Mouse (Mus musculus) midbrain, embryonic 11.5 days (tissue): ENCODE measurements around the gene Cbfb. TPM values are rescaled to one million over a fixed set of nuclear protein-coding genes. Genes with fewer than 3 reads are reported as not detected.
A peak's percentile ranks its signal among the peaks of the same experiment; 100 is the strongest.

Source experiments
- ATAC-seq: fragments of 200-750 bp; cut with Nextera tagmentation; 2 replicates; pipeline ENCODE4 v1.8.0; 2017; ENCODE audit warnings: moderate TSS enrichment, moderate library complexity; ENCODE audit not compliant: low FRiP score
- DNase-seq: peaks from one replicate; pipeline ENCODE4 v3.0.0; 2015; ENCODE audit warnings: low spot score; ENCODE audit errors: missing footprints
- H3K27ac ChIP-seq: fragments of 300-500 bp; sonication (generic); 2 replicates; pipeline ENCODE4 v1.5.1; 2014; ENCODE audit warnings: low read depth, low read length
- H3K27me3 ChIP-seq: fragments of 300-500 bp; sonication (generic); 2 replicates; pipeline ENCODE4 v1.6.1; 2014; ENCODE audit warnings: mild to moderate bottlenecking, low read length, moderate library complexity, mixed read lengths; ENCODE audit not compliant: control insufficient read depth, insufficient read depth
- H3K36me3 ChIP-seq: fragments of 300-500 bp; sonication (generic); 2 replicates; pipeline ENCODE4 v1.6.1; 2014; ENCODE audit warnings: mild to moderate bottlenecking, low read length, moderate library complexity, mixed read lengths; ENCODE audit not compliant: control insufficient read depth, insufficient read depth
- H3K4me1 ChIP-seq: fragments of 300-500 bp; sonication (generic); 2 replicates; pipeline ENCODE4 v1.6.1; 2014; ENCODE audit warnings: low read length; ENCODE audit not compliant: control insufficient read depth, insufficient read depth
- H3K4me2 ChIP-seq: fragments of 300-500 bp; sonication (generic); 2 replicates; pipeline ENCODE4 v1.6.1; 2014; ENCODE audit warnings: mild to moderate bottlenecking, moderate library complexity
- H3K4me3 ChIP-seq: fragments of 300-500 bp; sonication (generic); 2 replicates; pipeline ENCODE4 v1.5.1; 2014; ENCODE audit warnings: low read depth, low read length
- H3K9ac ChIP-seq: fragments of 300-500 bp; sonication (generic); 2 replicates; pipeline ENCODE4 v1.6.1; 2014; ENCODE audit warnings: low read length
- H3K9me3 ChIP-seq: fragments of 300-500 bp; sonication (generic); 2 replicates; pipeline ENCODE4 v1.6.1; 2016; ENCODE audit warnings: low read length; ENCODE audit not compliant: control insufficient read depth
- WGBS: fragments of 180-500 bp; shearing (Covaris S2); extraction: QIAGEN DNeasy Blood & Tissue Kit; methylation state at CpG from one replicate; pipeline ENCODE4 v1.1.7; 2014; 5-methylcytosine and 5-hydroxymethylcytosine counted together
- polyA plus RNA-seq: library from polyadenylated mRNA; unstranded; fragments of >200 nt; fragmentation: Nextera tagmentation; extraction: Ambion mirVana; gene quantifications from 2 replicates; pipeline ENCODE4 v1.2.1, GENCODE M21; 2014

Cbfb gene
- polyA plus RNA-seq, 1 experiment from 2014 or later = 49.8 TPM

DNA sequence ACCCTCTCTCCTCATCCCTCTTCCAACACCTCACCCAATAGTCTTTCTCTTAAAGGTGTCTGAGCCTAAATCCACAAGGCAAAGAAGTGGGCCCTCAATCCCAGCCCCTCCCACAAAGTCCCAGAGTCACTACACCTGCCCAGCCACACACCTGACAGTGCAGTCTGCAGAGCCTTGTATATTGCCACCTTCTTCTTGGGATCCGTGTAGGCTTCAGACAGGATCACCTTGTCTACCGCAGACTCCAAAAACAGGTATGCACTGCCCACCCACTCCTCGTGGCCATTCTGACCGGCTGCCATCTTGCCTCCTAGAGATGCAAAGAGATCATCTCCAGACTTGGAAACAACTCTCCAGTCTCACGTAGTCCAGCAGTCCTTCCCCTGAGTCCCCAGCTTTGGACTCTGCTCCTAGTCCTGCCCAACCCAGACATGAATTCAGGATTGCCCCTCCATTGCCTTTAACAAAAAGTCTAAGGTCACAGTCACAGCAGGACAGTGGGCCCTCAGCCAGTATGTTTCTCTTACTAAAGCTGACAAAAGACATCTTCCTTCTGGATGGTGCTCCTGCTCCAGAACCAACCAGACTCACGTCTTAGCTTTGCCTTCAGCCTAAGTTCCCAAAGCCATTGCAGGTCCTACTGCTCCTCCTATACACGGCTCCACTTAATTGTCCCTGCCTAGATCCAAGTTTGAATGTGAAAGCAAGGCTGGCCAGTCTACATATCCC, 90.1 kb downstream of the Cbfb start:
- peak; percentile 77 for DNase-seq
- WGBS = 59% methylated on average over 7 of the region's 7 CpGs
- Histone ChIP-seq H3K4me1 (peaks cover 15% of the 10 kb centered on the region), H3K27ac (no peak overlapping the region), H3K4me3 (no peak overlapping the region), H3K36me3 (no peaks in the 10 kb centered on the region), H3K9ac (no peak overlapping the region), H3K27me3 (peaks cover 80% of the 10 kb centered on the region), H3K4me2 (no peak overlapping the region), H3K9me3 (no peaks in the 10 kb centered on the region; the same call in 1 of the 2 replicates)
- ATAC-seq = no peak

DNA sequence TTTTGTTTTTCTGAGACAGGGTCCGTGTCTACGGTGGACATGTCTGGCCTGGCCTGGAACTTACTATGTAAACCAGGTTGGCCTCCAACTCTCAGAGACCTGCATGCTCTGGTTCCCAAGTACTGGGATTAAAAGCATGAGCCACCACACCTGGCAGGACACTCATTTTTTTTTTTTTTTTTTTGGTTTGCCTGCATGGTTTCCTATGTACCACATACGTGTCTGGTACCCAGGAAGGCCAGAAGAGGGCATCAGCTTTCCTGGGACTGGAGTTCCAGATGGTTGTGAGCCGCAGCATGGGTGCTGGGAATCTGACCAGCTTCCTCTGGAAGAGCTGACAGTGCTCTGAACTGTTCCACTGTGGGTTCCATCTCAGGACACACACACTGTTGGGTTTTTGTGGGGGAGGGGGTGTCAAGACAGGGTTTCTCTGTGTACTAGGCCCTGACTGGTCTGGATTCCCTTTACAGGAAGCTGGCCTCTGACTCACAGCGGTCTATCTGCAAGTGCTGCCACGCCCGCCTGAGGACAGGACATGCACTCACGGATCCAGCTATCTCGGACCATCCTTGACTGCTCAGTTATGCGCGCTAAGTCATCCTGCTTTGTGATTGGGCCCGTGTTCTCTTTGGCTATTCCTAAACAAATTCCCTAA, 91.0 kb downstream of the Cbfb start:
- peak; percentile 53 for DNase-seq
- ATAC-seq = no peak
- Histone ChIP-seq H3K27ac (no peak overlapping the region), H3K36me3 (no peaks in the 10 kb centered on the region), H3K9ac (no peak overlapping the region), H3K27me3 (peaks cover 81% of the 10 kb centered on the region), H3K4me3 (no peak overlapping the region), H3K4me1 (peaks cover 15% of the 10 kb centered on the region), H3K4me2 (no peak overlapping the region), H3K9me3 (no peaks in the 10 kb centered on the region; the same call in 1 of the 2 replicates)
- WGBS = 88% methylated on average over 12 of the region's 12 CpGs

DNA sequence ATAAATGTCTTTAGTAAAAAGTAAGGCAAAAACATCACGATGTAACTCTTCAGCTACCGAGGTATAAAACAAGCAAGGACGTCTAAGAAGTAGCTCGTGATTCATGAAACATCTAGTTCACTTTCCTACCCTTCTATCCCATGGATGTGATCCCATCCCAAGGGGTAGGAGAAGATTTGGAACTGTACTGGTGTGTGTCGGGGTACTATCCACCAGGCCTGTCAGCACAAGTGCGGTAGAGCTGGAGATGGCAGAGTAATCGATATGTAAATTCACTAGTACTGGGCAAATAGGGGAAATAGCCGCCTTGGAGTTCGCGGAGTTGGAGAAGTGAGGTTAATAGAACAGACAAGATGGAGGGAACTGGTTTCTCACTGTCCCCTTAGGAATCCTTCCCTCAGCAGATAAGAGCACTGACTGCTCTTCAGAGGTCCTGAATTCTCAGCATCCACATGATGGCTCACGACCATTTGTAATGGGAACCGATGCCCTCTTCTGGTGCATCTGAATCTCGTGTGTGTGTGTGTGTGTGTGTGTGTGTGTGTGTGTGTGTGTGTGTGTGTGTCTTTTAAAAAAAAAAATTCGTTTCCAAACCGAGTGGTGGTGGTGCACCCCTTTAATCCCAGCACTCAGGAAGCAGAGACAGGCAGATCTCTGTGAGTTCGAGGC, 92.9 kb downstream of the Cbfb start:
- Histone ChIP-seq H3K9me3 (no peaks in the 10 kb centered on the region; the same call in 1 of the 2 replicates), H3K27ac (no peak overlapping the region), H3K4me2 (no peak overlapping the region), H3K4me1 (peaks cover 18% of the 10 kb centered on the region), H3K9ac (no peak overlapping the region), H3K36me3 (no peaks in the 10 kb centered on the region), H3K4me3 (no peak overlapping the region), H3K27me3 (peaks cover 86% of the 10 kb centered on the region)
- ATAC-seq (no peak), DNase-seq (peak; percentile 83)
- 38% methylated on average over 16 of the region's 16 CpGs for WGBS

DNA sequence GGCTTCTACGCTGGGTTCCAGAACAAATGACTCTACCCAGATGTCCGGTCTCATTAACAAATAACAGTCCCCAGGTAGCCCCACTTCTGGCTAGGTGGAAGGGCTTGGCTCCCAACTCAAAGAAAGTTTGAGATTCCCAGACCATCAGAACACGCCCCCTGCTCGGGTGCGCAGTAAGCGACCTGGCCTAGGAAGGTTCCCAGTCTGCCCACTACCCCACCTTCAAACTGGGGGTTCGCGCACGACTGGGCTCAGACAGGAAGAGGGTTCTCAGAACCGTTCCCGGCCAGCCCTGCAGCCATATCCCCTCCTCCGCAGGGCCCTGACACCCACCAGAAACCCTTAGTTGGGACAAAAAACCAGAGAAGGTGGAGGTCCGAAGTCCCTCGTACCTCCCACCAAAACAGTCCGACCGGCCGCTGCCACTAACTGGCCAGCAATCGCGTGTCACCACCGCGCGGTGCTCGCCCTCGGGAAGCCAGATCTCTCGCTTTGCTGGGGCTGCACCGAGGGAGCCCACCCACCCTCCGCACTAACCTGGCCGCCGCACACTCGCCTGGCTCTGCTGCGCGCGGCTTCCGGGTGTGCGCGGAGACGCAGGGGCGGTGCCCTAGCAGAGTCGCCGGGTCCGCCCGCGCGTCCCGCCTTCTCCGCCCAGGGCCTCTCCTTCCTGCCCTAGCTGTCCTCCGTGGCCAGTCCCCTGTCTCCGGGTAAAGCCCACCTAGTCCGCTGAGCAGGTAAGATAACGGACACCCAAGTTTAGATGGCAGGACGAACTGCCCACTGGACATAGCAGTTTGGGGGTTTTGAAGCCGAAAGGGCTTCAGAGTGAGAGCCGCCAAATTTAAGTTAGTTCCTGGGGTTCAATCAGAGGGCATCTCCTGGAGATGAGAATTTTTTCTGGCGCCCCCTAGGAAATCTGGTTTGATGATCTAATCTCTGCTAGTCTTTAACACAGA, 93.8 kb downstream of the Cbfb start, which contains the start of the genes Tradd and Fbxl8:
Gene Tradd, minus strand, starts transcription at position 586 of the 959 bp plus-strand sequence.
Gene Fbxl8, plus strand, starts transcription at position 625 of the 959 bp plus-strand sequence.
- ATAC-seq (peak; percentile 51), DNase-seq (peak; percentile 94)
- peak within 1 kb of the TSS; percentile 74 for H3K4me2 ChIP-seq
- no peaks in the 10 kb centered on the region for H3K36me3 ChIP-seq
- WGBS = 2% methylated on average over 54 of the region's 54 CpGs
- peak within 1 kb of the TSS; percentile 56 for H3K9ac ChIP-seq
- peaks cover 86% of the 10 kb centered on the region for H3K27me3 ChIP-seq
- H3K4me3 ChIP-seq = peak within 1 kb of the TSS; percentile 60
- no peak within 1 kb of the TSS for H3K27ac ChIP-seq
- no peaks in the 10 kb centered on the region; the same call in 1 of the 2 replicates for H3K9me3 ChIP-seq
- H3K4me1 ChIP-seq = peaks cover 17% of the 10 kb centered on the region

DNA sequence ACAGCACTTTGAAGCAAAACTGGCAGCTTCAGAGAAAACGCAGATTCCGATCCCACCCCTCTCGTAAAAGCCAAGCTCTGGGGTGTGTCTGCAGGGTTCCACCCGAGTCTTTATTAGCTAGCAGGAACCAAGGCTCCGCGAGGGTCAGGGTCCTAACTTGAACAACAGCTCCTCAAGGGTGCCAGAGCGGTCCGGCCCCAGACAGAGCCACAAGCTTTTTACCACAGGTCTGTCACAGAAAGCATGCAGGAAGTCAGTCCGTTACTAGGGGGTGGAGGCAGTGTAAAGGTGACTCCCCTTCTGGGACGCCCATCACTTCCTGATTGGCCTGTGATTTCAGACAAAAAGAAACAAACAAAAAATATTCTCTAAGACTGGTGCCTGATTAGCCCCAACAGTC, 94.7 kb downstream of the Cbfb start:
- Histone ChIP-seq H3K4me2 (peak overlapping the region; percentile 74), H3K36me3 (no peaks in the 10 kb centered on the region), H3K27me3 (peaks cover 86% of the 10 kb centered on the region), H3K9me3 (no peaks in the 10 kb centered on the region; the same call in 1 of the 2 replicates), H3K4me3 (peak overlapping the region; percentile 60; the same call in 1 of the 2 replicates), H3K27ac (no peak overlapping the region), H3K4me1 (peaks cover 17% of the 10 kb centered on the region), H3K9ac (no peak overlapping the region; the same call in 1 of the 2 replicates)
- DNase-seq (peak; percentile 90), ATAC-seq (no peak)
- 12% methylated on average over 10 of the region's 10 CpGs for WGBS

DNA sequence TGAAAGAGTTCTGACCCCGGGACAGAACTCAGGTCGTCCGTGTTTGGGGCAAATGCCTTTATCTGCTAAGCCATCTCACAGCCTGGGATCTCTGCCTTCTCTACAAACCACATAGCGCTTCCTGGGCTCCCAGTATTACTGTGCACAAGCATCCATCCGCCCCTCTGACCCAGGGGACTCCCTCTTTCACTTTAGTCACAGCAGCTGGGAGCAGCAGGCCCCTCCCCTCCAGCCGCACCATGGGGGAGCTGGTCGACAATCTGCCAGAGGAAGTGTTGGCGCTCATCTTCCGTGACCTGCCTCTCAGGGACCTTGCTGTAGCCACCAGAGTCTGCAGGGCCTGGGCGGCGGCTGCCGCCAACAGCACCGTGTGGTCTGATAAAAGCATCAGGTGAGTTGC, 96.3 kb downstream of the Cbfb start:
- no peak for ATAC-seq
- H3K4me3 ChIP-seq = no peak overlapping the region
- H3K9me3 ChIP-seq = no peaks in the 10 kb centered on the region; the same call in 1 of the 2 replicates
- H3K4me1 ChIP-seq = peaks cover 19% of the 10 kb centered on the region
- DNase-seq = peak; percentile 84
- H3K36me3 ChIP-seq = no peaks in the 10 kb centered on the region
- WGBS = 6% methylated on average over 13 of the region's 13 CpGs
- H3K27me3 ChIP-seq = peaks cover 89% of the 10 kb centered on the region
- H3K9ac ChIP-seq = no peak overlapping the region
- H3K4me2 ChIP-seq = no peak overlapping the region
- H3K27ac ChIP-seq = no peak overlapping the region

Other genes starting within 250 kb of the Cbfb start
- not detected in 2 replicates for gene Ces2e, start 244.4 kb upstream of the Cbfb start, polyA plus RNA-seq
- gene Ces2f, start 223.3 kb upstream of the Cbfb start, polyA plus RNA-seq = not detected in 2 replicates
- 0.05 TPM in 1 of 2 replicates, not detected in the other for gene Ces2g, start 209.0 kb upstream of the Cbfb start, polyA plus RNA-seq
- not detected in 2 replicates for gene Ces2h, start 169.8 kb upstream of the Cbfb start, polyA plus RNA-seq
- not detected in 2 replicates for gene Ces3a, start 122.1 kb upstream of the Cbfb start, polyA plus RNA-seq
- not detected in 2 replicates for gene Ces3b, start 86.9 kb upstream of the Cbfb start, polyA plus RNA-seq
- not detected in 2 replicates for gene Ces4a, start 38.9 kb upstream of the Cbfb start, polyA plus RNA-seq
- gene D230025D16Rik, start 54.5 kb downstream of the Cbfb start, polyA plus RNA-seq = 32.3 and 32.9 TPM in 2 replicates
- gene B3gnt9, start 84.5 kb downstream of the Cbfb start, polyA plus RNA-seq = 5.6 and 6.1 TPM in 2 replicates
- 11.3 and 15.0 TPM in 2 replicates for gene Tradd, start 93.9 kb downstream of the Cbfb start, polyA plus RNA-seq
- 0.84 and 1.5 TPM in 2 replicates for gene Fbxl8, start 94.0 kb downstream of the Cbfb start, polyA plus RNA-seq
- gene Hsf4, start 99.1 kb downstream of the Cbfb start, polyA plus RNA-seq = not detected in 2 replicates
- gene Nol3, start 105.5 kb downstream of the Cbfb start, polyA plus RNA-seq = 2.0 and 3.2 TPM in 2 replicates
- gene 4931428F04Rik, start 119.2 kb downstream of the Cbfb start, polyA plus RNA-seq = 34.2 and 34.4 TPM in 2 replicates
- 6.4 and 8.6 TPM in 2 replicates for gene Exoc3l, start 125.4 kb downstream of the Cbfb start, polyA plus RNA-seq
- gene E2f4, start 127.0 kb downstream of the Cbfb start, polyA plus RNA-seq = 94.9 and 101 TPM in 2 replicates
- gene Elmo3, start 134.9 kb downstream of the Cbfb start, polyA plus RNA-seq = 0.81 and 1.8 TPM in 2 replicates
- 0.91 and 1.1 TPM in 2 replicates for gene Lrrc29, start 155.6 kb downstream of the Cbfb start, polyA plus RNA-seq
- gene Tmem208, start 155.7 kb downstream of the Cbfb start, polyA plus RNA-seq = 87.6 and 91.4 TPM in 2 replicates
- gene Fhod1, start 177.3 kb downstream of the Cbfb start, polyA plus RNA-seq = 1.6 and 2.0 TPM in 2 replicates
- gene Slc9a5, start 178.2 kb downstream of the Cbfb start, polyA plus RNA-seq = 2.9 and 3.2 TPM in 2 replicates
- 0.55 and 0.61 TPM in 2 replicates for gene Plekhg4, start 202.6 kb downstream of the Cbfb start, polyA plus RNA-seq
- not detected in 2 replicates for gene Kctd19, start 242.8 kb downstream of the Cbfb start, polyA plus RNA-seq
- gene Lrrc36, start 242.9 kb downstream of the Cbfb start, polyA plus RNA-seq = 1.9 and 2.7 TPM in 2 replicates